Mouse (Mus musculus): ENCODE measurements at regions not wholly inside any gene's neighbourhood (a gene's known extent, or its start where the extent isn't known, plus 50 kb on each side); places are given as distances from the start of the nearest gene placed in this dataset.

DNA sequence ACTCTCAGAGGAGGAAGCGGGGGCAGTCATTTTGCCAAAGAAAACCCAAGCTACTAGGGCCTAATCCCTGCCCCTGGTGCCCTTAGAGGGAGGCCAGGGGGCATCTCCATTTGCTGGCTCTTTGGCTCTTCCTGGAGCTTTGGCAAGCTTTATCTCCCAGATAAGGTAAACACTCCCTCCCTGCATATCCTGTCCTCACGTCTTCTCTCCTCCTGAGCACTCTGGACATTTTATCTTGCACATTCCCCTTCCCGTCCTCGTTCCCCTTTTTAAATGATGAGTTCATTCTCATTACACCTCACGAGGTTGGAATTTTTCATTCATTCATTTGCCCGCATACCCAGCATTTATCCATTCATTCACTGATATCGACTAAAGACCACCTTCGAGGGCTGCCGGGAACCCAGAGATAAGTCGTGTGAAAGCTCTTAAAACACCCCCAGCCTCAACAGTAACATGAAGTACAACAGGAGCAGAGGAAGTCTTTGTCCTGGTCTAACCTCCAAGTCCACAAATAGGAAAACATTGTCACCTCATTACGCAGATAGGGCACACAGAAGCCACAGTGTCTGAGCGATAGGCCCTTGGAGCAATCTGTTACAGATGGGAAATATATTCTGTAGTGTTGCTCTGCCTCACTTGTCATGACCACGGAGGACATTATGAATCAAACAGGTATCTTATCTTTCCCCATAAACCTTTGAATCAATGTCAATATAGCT lies 54.0 kb upstream of the Lrp8 start:
- TF ChIP-seq ETS1 (IDR thresholded peaks at IDR 0.05; ENCODE audit: low read depth, low read length) (peak; percentile 73), NELFE (IDR thresholded peaks at IDR 0.05; ENCODE audit: low read depth, low read length) (no peak), POLR2AphosphoS5 (IDR thresholded peaks at IDR 0.05; ENCODE audit: borderline replicate concordance, low read depth, low read length) (no peak), POLR2A (IDR thresholded peaks at IDR 0.05; ENCODE audit: control insufficient read depth in 1 of 2, insufficient read depth in 1 of 2, low read depth in 1 of 2, low read length in 2 of 2, poor library complexity in 1 of 2) (no peak), CHD2 (IDR thresholded peaks at IDR 0.05; ENCODE audit: low read length) (no peak), MEF2A (IDR thresholded peaks at IDR 0.05; ENCODE audit: extremely low read depth, insufficient replicate concordance, low read depth, low read length, poor library complexity, severe bottlenecking) (no peak), BHLHE40 (IDR thresholded peaks at IDR 0.05; ENCODE audit: borderline replicate concordance, low read depth, low read length) (0 out of 2 replicates have a peak, but pooled peaks have one; percentile 30), CTCF (IDR thresholded peaks at IDR 0.05 in 2 of 3, conservative IDR thresholded peaks at IDR 0.05 in 1 of 3; ENCODE audit: control insufficient read depth in 1 of 3, insufficient read depth in 1 of 3, low read depth in 2 of 3, low read length in 3 of 3, poor library complexity in 1 of 3, severe bottlenecking in 1 of 3) (no peak), USF1 (IDR thresholded peaks at IDR 0.05; ENCODE audit: low read depth, low read length) (no peak), NRF1 (IDR thresholded peaks at IDR 0.05; ENCODE audit: insufficient read depth, low read depth, low read length, poor library complexity, severe bottlenecking) (no peak), MYC (IDR thresholded peaks at IDR 0.05; ENCODE audit: low read depth, low read length) (peak; percentile 76)

All from MEL (cell line).